Mouse (Mus musculus) adrenal gland, postnatal 36 days (tissue): ENCODE data around the gene Ushbp1. TPM values are rescaled to one million over a fixed set of nuclear protein-coding genes. Genes with fewer than 3 reads are reported as not detected.
"Not testable (repeated sequence)": the region's sequence is repeated elsewhere in the genome, so short reads cannot be mapped to it uniquely, and the experiment has no call there.

Source experiments
- DNase-seq, 2 experiments: peaks; one replicate each; pipeline ENCODE4 v3.0.0; 2021; ENCODE audit warnings: mixed read lengths in 1 of 2
- total RNA-seq, 2 experiments: library from RNA; stranded (reverse); gene quantifications; 2 replicates each; pipeline ENCODE4 v1.2.3; 2021

The Ushbp1 gene
- total RNA-seq, 2 experiments from 2014 or later: 12.7 to 20.6 TPM

DNA sequence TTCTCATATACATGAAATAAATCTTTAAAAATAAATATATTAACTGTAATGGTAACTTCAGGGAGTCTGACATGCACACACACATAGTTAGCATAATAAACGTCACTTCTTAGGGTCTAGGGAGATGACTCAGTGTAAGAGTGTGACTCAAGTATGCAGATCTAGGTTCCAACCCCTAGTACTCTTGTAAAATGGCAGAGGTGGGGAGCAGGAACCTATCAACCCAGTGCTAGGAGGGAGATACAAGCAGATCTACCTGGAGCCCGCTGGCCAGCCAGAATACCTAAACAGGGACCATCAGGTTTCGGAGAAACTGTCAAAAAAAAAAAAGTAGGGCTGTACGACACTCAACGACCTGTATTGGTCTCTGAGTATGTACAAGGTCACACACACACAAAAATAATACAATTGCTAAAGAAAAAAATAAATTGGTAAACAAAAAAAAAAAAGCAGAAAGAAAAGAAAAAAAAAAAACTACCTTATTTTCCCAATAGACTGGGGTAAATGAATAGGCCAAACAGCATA is 24.8 kb downstream of the Ushbp1 start:
- no peak for DNase-seq

DNA sequence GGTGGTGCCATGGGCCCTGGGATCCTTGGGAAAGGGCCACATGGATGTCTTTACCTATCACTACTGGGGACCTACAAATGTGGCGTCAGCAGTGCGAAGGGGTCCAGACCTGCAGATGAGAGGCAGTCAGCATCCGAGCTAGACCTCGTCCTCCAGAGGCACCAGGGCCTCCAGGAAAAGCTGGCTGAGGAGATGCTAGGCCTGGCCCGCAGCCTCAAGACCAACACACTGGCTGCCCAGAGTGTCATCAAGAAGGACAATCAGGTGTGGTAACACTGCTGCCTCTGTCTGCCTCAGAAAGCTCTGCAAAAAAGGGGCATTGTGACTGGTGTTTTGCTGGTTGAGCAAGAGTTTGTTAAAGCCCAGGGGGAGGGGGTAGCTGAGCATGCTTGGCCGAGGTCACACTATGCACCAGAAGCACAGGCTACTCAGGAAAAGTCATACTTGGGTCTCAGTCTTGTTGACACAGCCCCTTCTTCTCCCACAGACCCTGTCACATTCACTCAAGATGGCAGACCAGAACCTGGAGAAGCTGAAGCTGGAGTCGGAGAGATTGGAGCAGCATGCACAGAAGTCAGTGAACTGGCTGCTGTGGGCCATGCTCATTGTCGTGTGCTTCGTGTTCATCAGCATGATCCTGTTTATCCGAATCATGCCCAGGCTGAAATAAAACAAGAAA is 26.4 kb downstream of the Ushbp1 start:
- no peak for DNase-seq

DNA sequence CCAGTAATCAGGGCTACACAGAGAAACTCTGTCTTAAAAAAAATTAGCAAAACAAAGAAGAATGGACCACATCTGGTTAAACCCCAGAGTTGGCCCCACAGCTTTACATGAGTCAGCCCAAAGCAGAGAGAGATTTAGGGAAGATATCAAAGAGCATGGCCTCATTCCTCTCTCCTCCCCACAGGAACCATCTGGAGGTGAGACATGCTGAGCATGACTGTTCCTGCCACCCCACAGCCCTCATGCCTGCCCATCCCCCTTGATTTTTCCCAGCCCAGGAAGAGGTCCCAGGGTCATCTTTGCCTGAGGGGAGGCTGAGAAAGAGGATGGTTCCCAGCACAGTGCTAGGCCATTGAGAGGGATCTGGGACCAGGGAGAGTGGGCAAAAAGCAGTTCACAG is 27.2 kb downstream of the Ushbp1 start:
- DNase-seq: no peak

DNA sequence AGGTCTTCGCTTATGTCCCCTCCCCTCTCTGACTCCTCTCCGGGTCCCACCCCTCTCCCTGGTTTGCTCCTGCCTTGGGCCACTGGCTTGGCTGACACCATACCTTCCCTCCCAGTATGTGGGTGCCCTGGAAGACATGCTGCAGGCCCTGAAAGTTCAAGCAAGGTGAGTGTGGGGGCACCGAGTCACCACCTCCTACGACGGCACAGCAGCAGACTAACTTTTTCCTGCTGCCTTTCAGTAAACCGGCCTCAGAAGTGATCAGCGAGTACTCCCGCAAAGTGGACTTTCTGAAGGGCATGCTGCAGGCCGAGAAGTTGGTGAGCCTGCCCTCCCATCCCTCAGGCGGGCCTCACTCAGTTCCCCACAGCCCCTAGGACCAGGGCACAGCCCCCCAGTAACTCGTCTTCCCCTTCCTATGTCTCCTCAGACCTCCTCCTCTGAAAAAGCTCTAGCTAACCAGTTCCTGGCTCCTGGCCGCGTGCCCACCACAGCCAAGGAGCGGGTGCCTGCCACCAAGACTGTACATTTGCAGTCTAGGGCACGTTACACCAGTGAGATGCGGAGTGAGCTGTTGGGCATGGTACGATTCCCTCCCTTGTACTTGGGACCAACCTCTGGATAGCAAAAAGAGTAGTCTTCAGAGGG is 27.9 kb downstream of the Ushbp1 start:
- DNase-seq: peak; percentile 37 to 41

DNA sequence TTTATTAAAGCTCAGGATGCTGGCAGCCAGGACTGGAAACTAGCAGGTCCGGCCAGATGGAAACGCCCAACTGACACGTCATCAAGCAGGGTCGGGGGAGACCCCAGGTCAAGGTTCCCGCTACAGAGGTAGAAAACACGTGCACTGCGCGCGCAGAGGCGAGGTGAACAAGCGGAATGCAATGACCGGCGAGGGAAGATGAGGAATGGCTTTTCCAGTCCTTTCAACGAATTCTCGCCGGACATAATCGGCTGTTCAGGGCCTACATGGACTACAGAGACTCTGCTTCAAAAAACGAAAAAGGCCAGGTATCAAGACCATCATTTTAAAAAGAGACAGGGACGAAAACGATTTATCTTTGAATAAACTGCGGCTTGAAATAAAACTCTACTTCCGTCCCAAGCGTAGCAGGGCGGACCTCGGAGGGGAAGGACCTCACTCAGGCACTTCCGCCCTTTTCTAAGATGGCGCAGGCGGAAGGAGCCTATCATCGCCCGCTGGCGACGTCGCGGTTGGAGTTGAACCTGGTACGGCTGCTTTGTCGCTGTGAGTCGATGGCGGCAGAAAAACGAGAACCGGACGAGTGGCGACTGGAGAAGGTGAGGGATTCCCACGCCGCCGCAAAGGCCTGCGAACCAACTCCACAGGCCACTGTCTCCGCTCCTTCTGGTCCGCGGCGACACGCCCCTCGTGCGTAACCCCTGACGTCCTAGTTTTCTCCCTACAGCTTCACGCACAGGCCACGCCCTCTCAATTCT is 28.7 kb downstream of the Ushbp1 start, which contains the start of gene Use1:
Use1 (plus strand) TSS at position 78 of the 758 bp plus-strand sequence.
- DNase-seq: peak; percentile 94 to 96

DNA sequence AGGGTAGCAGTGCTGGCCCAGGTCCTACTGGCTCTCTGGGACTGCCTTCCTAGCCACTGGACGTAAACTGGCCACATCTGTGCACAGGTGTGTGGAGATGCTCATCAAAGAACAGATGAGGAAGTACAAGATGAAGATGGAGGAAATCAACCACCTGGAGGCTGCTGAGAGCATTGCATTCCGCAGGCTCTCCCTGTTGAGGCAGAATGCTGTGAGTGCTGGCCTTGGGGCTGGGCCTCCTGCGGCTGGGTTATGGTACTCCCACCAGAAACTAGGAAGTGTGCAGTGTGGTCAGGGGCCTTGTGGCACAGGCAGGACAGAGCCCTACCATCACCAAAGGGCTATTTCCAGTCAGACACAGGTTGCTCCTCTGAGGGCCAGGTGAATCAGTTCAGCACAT is 37.6 kb downstream of the Ushbp1 start:
- DNase-seq: no peak

DNA sequence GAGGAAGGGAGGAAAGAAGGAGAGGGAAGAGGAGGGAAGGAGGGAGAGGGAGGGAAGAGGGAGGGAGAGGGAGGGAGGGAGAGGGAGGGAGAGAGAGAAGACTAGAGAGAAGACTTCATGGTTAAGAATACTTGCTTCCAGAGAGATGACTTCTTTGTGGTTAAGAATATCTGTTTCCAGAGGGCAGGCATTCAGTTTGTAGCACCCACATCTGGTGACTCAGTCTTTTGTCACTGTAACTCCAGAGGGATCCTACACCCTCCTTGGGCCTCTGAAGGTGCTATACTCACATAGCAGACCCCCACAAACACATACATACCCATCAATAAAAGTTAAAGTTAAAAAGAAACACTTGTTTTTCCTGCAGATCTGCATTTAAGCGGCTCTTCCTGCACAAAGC is 44.1 kb downstream of the Ushbp1 start:
- no peak for DNase-seq

DNA sequence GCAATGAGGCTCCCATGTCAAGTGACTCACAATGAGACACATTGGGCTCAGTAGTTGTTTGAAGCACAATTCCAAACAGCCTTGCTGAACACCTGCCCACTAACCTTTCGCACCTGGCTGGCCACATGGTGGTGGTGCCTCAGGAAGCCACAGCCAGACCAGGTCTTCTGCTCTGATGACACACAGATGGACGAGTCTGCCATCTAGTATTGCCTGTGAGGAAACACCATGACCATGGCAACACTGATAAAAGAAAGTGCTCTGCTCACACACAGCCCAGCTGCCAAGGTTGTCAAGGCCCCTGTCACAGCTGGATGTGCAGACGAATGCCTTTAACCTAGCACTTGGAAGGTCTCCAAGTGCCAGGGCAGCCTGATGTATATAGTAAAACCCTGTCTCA is 44.5 kb downstream of the Ushbp1 start:
- no peak for DNase-seq

DNA sequence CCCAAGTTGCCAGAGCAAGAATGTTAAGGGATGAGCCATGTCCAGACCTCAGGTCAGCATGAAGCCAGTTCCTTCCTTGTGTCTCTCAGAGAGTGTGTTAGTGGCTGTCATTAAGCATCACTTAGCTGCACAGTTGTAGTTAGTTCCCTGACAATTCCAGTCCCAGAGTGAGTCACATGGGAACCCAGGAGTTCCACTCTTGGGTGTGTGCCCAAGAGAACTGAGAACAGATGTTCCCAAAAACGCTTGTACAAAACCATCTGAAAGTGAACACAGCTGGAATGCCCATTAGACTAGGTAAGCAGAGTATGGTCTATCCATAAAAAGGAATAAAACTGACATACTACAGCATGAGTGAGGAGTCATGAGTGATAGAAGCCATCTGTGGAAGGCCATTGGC is 49.0 kb downstream of the Ushbp1 start:
- DNase-seq: no peak

DNA sequence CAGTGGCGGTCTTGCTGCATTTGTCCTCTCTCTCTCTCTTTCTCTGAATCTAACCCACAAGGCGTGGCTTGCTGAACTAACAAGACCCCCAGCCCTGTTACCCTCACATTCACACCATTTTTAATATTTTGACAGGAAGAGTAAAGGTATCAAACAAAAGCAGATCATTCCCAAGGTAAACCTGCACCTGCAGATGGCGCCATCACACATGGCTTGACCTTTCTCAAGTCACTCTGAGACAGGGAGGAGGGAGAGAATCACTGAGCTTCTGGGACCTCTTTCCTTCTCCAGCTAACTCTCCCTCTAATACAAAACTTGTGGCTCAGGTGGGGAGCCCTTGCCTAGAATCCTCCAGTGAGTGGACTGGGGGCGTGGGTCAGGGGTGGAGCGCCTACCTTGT is 55.0 kb downstream of the Ushbp1 start:
- peak; percentile 43 to 46 for DNase-seq

DNA sequence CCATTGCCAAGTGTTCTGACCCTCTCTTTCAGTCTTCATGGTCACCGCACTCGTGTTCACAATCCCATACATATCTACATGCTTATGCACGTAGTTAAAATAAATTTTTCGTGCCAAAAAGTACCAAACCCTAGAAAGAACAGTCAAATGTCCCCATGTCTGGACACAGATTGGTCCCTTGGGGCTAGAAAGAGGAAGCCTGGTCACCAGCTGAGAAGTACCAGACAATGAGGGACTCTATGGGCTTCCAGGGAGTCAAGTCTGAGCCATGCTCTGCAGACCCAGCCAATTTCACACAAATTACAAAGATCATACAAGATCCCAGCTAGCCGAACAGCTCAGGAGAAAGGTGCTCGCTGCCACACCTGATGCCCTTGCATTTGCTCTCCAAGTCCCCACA is 57.8 kb downstream of the Ushbp1 start:
- not testable (repeated sequence) for DNase-seq

Other genes starting within 250 kb of the Ushbp1 start
- 10 to 100 TPM; 32.0 to 41.0 TPM for gene Myo9b, start 123.1 kb downstream of the Ushbp1 start, total RNA-seq
- 10 to 100 TPM; 13.5 to 16.5 TPM for gene Haus8, start 122.9 kb downstream of the Ushbp1 start, total RNA-seq
- 100 to 1,000 TPM; 192 to 200 TPM for gene Use1, start 29.0 kb downstream of the Ushbp1 start, total RNA-seq
- gene Ocel1, start 24.5 kb downstream of the Ushbp1 start, total RNA-seq: 10 to 100 TPM; 16.6 to 22.1 TPM
- gene Nr2f6, start 13.8 kb downstream of the Ushbp1 start, total RNA-seq: 10 to 100 TPM; 69.8 to 71.8 TPM
- 100 to 1,000 TPM in 1 of 2 experiments, 10 to 100 TPM in 1; 90.6 to 102 TPM for gene Babam1, start 1.1 kb upstream of the Ushbp1 start, total RNA-seq
- gene Ankle1, start 10.2 kb upstream of the Ushbp1 start, total RNA-seq: 1 to 10 TPM; 1.1 to 1.4 TPM
- gene Abhd8, start 67.9 kb upstream of the Ushbp1 start, total RNA-seq: 10 to 100 TPM; 56.6 to 81.2 TPM
- gene Mrpl34, start 69.2 kb upstream of the Ushbp1 start, total RNA-seq: 100 to 1,000 TPM in 1 of 2 experiments, 10 to 100 TPM in 1; 91.9 to 111 TPM
- gene Dda1, start 73.4 kb upstream of the Ushbp1 start, total RNA-seq: 10 to 100 TPM; 57.7 to 62.3 TPM
- gene Ano8, start 90.2 kb upstream of the Ushbp1 start, total RNA-seq: 10 to 100 TPM; 14.0 to 15.1 TPM
- gene Gtpbp3, start 92.3 kb upstream of the Ushbp1 start, total RNA-seq: 10 to 100 TPM; 22.5 to 23.1 TPM
- gene Plvap, start 116.0 kb upstream of the Ushbp1 start, total RNA-seq: 100 to 1,000 TPM; 200 to 203 TPM
- not detected for gene Ccdc194, start 129.9 kb upstream of the Ushbp1 start, total RNA-seq
- gene Bst2, start 141.7 kb upstream of the Ushbp1 start, total RNA-seq: 10 to 100 TPM; 65.6 to 87.4 TPM
- 10 to 100 TPM; 65.8 to 78.6 TPM for gene Mvb12a, start 147.1 kb upstream of the Ushbp1 start, total RNA-seq
- gene Tmem221, start 163.1 kb upstream of the Ushbp1 start, total RNA-seq: 1 to 10 TPM; 3.5 to 7.7 TPM
- 1 to 10 TPM in 1 of 2 experiments, under 1 TPM in 1; 0.73 to 1.7 TPM for gene Nxnl1, start 170.8 kb upstream of the Ushbp1 start, total RNA-seq
- 100 to 1,000 TPM; 177 to 245 TPM for gene Slc27a1, start 173.1 kb upstream of the Ushbp1 start, total RNA-seq
- gene Pgls, start 196.4 kb upstream of the Ushbp1 start, total RNA-seq: 100 to 1,000 TPM; 137 to 165 TPM
- gene Fam129c, start 201.8 kb upstream of the Ushbp1 start, total RNA-seq: 1 to 10 TPM; 1.8 to 3.7 TPM
- gene Colgalt1, start 215.2 kb upstream of the Ushbp1 start, total RNA-seq: 10 to 100 TPM; 57.4 to 61.8 TPM